Mouse (Mus musculus): Measurements from ENCODE around the gene Usb1. TPM values are rescaled to one million over a fixed set of nuclear protein-coding genes. Genes with fewer than 3 reads are reported as not detected.
"Not testable (repeated sequence)": the region's sequence is repeated elsewhere in the genome, so short reads cannot be mapped to it uniquely, and the experiment has no call there.

Gene Usb1
- polyA plus RNA-seq, 1 experiment: 31.1 TPM

GRCm38 (mm10) chr8:95363849-95364248 lies 31.8 kb downstream of the Usb1 start:
- no peak for DNase-seq (ENCODE audit: low read depth, low spot score)
- WGBS: 34% methylated on average over 2 of the region's 2 CpGs

GRCm38 (mm10) chr8:95369581-95370326 lies 37.7 kb downstream of the Usb1 start:
- 61% methylated on average over 20 of the region's 20 CpGs for WGBS
- DNase-seq (ENCODE audit: low read depth, low spot score): no peak

- 72% methylated on average over 12 of the region's 12 CpGs for WGBS
- no peak for DNase-seq (ENCODE audit: low read depth, low spot score)
These were observed 41.4 kb downstream of the Usb1 start for GRCm38 (mm10) chr8:95373389-95374002.

- WGBS: 75% methylated on average over 3 of the region's 3 CpGs
These were observed 42.3 kb downstream of the Usb1 start for GRCm38 (mm10) chr8:95374429-95374828.

GRCm38 (mm10) chr8:95375374-95375930 lies 43.4 kb downstream of the Usb1 start:
- WGBS: 82% methylated on average over 7 of the region's 7 CpGs
- DNase-seq (ENCODE audit: low read depth, low spot score): no peak

More at GRCm38 (mm10) chr8:95374429-95374828, 42.3 kb downstream of the Usb1 start:
- no peak for DNase-seq (ENCODE audit: low read depth, low spot score)

GRCm38 (mm10) chr8:95376309-95376999 lies 44.4 kb downstream of the Usb1 start:
- no peak for DNase-seq (ENCODE audit: low read depth, low spot score)
- whole genome bisulfite sequencing: 64% methylated on average over 12 of the region's 12 CpGs

GRCm38 (mm10) chr8:95377101-95377500 lies 45.0 kb downstream of the Usb1 start:
- 63% methylated on average over 4 of the region's 4 CpGs for WGBS

GRCm38 (mm10) chr8:95377863-95378291 lies 45.8 kb downstream of the Usb1 start:
- WGBS: 9% methylated on average over 7 of the region's 7 CpGs
- DNase-seq (ENCODE audit: low read depth, low spot score): peak; percentile 73

More at GRCm38 (mm10) chr8:95377101-95377500, 45.0 kb downstream of the Usb1 start:
- DNase-seq (ENCODE audit: low read depth, low spot score): no peak

GRCm38 (mm10) chr8:95378928-95379327 lies 46.8 kb downstream of the Usb1 start:
- DNase-seq (ENCODE audit: low read depth, low spot score): not testable (repeated sequence)
- 92% methylated on average over 11 of the region's 11 CpGs for WGBS

- no peak for DNase-seq (ENCODE audit: low read depth, low spot score)
These were observed 48.9 kb downstream of the Usb1 start for GRCm38 (mm10) chr8:95380953-95381352.

- WGBS: 80% methylated on average over 3 of the region's 3 CpGs
- no peak for DNase-seq (ENCODE audit: low read depth, low spot score)
These were observed 49.5 kb downstream of the Usb1 start for GRCm38 (mm10) chr8:95381595-95381994.

GRCm38 (mm10) chr8:95384501-95384900 lies 52.4 kb downstream of the Usb1 start:
- no peak for DNase-seq (ENCODE audit: low read depth, low spot score)
- 60% methylated on average over 3 of the region's 3 CpGs for WGBS

- no peak for DNase-seq (ENCODE audit: low read depth, low spot score)
- WGBS: 63% methylated on average over 5 of the region's 5 CpGs
These were observed 54.0 kb downstream of the Usb1 start for GRCm38 (mm10) chr8:95386037-95386436.

- WGBS: 89% methylated on average over 10 of the region's 10 CpGs
These were observed 55.1 kb downstream of the Usb1 start for GRCm38 (mm10) chr8:95387221-95387620.

GRCm38 (mm10) chr8:95387936-95388335 lies 55.9 kb downstream of the Usb1 start:
- WGBS: 84% methylated on average over 7 of the region's 7 CpGs
- DNase-seq (ENCODE audit: low read depth, low spot score): no peak

More at GRCm38 (mm10) chr8:95387221-95387620, 55.1 kb downstream of the Usb1 start:
- no peak for DNase-seq (ENCODE audit: low read depth, low spot score)

- WGBS: 63% methylated on average over 4 of the region's 4 CpGs
- no peak for DNase-seq (ENCODE audit: low read depth, low spot score)
These were observed 58.2 kb downstream of the Usb1 start for GRCm38 (mm10) chr8:95390312-95390711.

GRCm38 (mm10) chr8:95391101-95391500 lies 59.0 kb downstream of the Usb1 start:
- WGBS: 77% methylated on average over 7 of the region's 7 CpGs
- DNase-seq (ENCODE audit: low read depth, low spot score): no peak

GRCm38 (mm10) chr8:95392604-95393003 lies 60.5 kb downstream of the Usb1 start:
- no peak for DNase-seq (ENCODE audit: low read depth, low spot score)
- WGBS: 75% methylated on average over 5 of the region's 5 CpGs

- no peak for DNase-seq (ENCODE audit: low read depth, low spot score)
- WGBS: 59% methylated on average over 8 of the region's 8 CpGs
These were observed 63.3 kb downstream of the Usb1 start for GRCm38 (mm10) chr8:95395186-95395918.

- no peak for DNase-seq (ENCODE audit: low read depth, low spot score)
- 81% methylated on average over 11 of the region's 11 CpGs for WGBS
These were observed 64.7 kb downstream of the Usb1 start for GRCm38 (mm10) chr8:95396752-95397151.
